Mouse (Mus musculus) B cell, adult 2 months (primary cell): ENCODE data around the gene Pard6b.
A peak's percentile ranks its signal among the peaks of the same experiment; 100 is the strongest.
"Not testable (repeated sequence)": the region's sequence is repeated elsewhere in the genome, so short reads cannot be mapped to it uniquely, and the experiment has no call there.

Experiments used
- DNase-seq, 2 experiments: peaks; one replicate each; pipeline ENCODE4 v3.0.0; 2022

Pard6b gene

DNA sequence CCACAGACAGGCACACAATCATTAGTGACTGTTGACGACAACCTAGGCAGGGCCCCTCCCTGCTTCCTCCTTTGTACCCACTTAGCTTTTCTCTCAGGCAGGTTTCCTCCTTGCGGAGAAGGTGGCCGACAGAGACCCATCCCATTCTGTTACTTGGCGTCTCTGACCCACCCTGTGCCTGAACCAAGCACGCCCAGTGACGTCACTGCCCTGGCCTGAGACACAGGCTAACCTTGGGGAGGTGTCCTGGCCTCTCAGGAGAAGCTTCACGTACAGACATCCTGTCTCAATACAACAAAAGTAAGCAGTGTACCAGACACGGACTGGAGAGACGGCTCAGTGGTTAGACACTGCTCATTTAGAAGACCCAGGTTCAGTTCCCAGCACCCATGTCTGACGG lies 22.5 kb downstream of the Pard6b start:
- DNase-seq, result no peak

- no peak for DNase-seq
Measured at GRCm38 (mm10) chr2:168104375-168105144, 23.8 kb downstream of the Pard6b start.

- DNase-seq, result no peak
Measured at GRCm38 (mm10) chr2:168105271-168105670, 24.5 kb downstream of the Pard6b start.

DNA sequence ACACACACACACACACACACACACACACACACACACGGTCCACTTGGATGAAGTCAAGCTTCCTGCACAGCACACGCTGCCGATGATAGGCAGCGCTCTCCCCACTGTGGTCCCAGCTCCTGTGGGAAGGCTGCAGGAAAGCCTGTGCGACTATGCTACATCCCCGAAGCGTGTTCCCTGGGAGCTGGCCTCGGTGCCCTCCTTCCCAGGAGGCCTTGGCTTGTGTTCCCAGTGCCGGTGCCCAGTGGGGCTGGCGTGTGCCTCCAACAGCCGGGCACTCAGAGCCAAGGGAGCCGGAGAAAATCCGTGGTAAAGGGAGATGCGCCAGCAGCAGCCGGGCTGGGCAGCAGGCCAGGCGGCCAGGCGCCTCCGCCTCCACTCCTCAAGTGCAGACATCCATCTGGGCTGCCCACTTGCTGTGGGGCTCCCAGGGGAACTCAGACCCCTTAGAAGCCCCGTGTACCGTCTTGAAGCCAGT lies 25.9 kb downstream of the Pard6b start:
- DNase-seq, result no peak

GRCm38 (mm10) chr2:168107356-168107755 lies 26.6 kb downstream of the Pard6b start:
- DNase-seq, result no peak

GRCm38 (mm10) chr2:168107901-168108300 lies 27.1 kb downstream of the Pard6b start:
- not testable (repeated sequence) for DNase-seq

DNA sequence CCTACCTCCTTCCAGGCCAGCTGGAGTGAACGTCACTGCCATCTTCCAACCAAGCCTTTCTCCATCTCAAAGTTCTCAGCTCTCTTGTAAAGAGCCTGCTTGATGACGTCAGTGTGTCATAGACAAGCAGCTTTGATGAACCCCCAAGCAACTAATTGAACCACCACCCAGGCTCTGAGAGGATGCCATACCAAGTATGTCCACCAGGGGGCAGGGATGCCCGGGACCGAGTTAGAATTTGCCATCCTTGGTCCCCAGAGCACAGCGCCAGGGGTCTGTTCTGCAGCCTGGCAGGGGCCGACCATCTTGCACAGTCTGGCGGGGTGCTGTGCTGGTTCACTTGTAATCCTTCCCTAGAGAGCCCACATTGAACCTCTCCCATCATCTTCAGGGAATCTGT lies 31.1 kb downstream of the Pard6b start:
- peak; percentile 90 to 92 for DNase-seq

DNA sequence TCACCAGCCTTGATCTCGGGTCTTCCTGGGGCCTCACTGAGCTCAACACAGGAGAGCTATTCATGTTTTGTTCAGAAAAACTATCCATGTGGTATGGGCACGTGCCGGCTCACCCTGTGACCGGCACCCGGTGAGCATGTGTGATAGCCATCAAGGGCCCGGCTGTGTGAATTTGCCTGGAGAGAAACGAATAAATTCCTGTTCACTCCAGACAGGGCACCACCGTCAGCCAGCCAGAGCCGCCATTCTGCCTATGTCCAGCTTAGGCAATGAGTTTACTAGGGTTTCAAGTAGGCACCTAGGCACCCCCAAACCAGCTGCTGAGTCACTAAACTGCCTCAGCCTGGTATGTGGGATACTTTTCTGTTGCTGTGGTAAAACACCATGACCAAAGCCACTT lies 32.5 kb downstream of the Pard6b start:
- DNase-seq, result no peak

GRCm38 (mm10) chr2:168113692-168114091 lies 32.9 kb downstream of the Pard6b start:
- DNase-seq, result no peak

GRCm38 (mm10) chr2:168114699-168115350 lies 34.0 kb downstream of the Pard6b start:
- no peak for DNase-seq

DNA sequence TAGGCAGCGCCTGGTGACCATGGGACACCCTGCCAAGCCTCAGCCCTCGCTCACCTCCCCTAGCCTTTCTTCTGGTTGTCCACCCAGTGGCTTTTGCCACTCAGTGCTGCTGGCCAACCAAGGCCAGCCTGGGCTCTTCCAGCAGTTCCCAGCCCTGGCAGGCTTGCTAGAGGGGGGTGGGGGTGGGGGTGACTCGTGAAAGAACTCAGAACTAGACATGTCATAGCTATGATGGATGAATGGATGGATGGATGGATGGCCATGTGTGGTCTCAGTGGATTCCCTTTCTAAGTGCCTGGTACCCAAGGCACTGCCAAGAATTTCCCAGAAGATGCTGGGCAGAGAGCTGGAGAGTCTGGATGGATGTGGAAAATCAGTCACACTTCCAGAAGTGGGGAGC lies 35.0 kb downstream of the Pard6b start:
- DNase-seq, result no peak

DNA sequence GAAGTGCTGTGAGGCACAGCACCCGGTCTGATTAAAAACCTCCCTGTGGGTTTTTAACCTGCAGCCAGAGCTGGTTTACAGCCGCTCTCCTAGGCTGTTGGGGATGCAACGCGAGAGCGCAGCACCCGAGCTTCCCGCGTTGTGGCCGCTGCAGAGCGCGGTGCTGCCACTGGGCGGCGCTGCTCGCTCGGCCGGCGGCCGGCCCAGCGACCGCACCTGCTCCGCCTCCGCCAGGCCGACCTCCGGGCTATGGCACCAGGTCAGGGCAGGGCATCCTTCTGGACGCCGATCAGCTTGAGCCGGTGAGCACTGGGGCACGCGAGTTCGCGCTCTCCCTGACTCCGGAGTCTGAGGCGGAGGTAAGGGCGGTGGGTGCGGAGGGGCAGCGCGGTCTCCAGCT lies 36.3 kb downstream of the Pard6b start:
- DNase-seq, result peak; percentile 78 to 84

DNA sequence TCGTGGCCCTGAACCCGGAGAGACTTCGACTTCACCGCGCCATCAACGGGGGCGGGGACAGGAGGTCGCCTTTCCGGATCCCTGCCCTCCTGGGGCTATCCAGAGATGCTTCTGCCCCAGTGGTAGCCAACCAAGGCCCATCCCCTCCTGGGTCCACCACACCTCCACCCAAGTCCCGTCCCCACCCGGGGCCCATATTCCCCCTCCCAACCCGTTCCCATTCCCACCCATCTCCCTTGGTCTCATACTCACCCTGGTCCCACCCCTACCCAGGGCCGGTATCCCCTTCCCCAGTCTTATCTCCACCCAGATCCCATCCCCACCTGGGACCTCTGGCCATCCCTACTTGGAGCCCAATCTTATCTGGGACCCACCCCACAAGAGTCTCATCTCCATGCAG lies 36.7 kb downstream of the Pard6b start:
- DNase-seq, result no peak

DNA sequence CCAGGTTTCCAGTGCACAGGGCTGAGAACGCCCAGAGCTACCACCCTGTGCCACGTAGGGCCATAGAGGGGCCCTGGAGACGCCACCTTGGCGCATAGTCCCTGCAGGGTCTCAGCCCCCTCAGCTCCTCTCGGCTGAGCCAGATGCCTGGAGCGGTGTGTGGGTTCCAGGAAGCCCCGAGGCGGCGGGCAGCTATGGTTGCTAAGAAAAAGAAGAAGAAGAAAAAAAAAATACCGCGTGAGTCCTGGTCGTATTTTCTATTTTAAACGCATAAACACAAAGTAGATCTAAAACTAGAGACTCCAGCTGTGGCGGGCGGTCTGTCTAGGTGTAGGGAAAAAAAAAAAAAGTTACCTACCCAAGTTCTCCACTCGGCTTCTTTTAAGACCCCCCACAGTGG lies 37.2 kb downstream of the Pard6b start:
- no peak for DNase-seq

DNA sequence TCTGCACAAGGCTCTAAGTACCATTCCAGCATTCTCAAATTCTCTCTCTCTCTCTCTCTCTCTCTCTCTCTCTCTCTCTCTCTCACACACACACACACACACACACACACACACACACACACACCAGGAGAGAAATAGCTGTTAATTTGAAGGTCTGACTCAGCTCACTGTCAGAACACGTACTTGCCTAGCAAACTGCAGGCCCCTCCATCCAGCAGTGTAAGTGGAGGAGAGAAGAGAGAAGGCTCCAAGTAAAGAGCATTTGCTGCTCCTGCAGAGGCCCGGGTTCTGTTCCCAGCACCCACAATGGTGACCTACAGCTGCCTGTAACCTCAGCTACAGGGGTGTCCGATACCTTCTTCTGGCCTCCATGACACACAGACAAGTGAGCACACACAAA lies 37.7 kb downstream of the Pard6b start:
- DNase-seq, result no peak

DNA sequence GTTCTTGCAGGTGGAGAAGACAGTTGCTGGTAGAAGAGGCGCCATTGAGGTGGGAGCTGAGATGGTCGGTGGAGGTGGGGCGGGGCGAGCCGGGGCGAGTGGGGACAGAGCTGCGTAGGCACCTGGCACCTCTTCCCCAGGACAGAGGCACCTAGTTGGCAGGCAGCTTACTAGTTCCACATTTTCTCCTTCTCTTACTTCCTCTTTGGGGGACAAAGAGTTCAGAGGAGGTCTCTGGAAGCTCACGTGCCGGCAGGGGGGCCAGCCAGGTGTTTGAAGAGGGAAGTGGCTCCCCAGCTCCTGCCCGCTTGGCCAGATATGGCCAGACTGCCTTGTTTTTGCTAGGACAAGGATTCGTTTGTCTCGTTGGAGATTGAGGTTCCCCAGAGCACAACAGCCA lies 38.3 kb downstream of the Pard6b start:
- peak; percentile 74 to 80 for DNase-seq

DNA sequence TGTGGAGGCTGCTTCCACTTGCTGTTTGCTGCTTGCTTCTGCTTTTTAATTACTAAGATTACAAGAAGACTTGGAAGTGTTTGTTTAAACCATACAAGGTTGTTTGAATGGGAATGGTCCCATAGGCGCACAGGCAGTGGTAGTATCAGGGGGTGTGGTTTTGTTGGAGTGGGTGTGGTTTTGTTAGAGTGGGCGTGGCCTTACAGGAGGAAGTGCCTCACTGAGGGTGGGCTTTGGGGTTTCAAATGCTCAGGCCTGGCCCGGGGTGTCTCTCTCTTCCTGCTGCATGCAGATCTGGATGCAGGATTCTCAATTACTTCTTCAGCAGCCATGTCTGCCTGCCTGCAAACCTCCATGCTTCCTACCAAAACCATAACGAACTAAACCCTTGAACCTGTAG lies 40.1 kb downstream of the Pard6b start:
- DNase-seq, result no peak

DNA sequence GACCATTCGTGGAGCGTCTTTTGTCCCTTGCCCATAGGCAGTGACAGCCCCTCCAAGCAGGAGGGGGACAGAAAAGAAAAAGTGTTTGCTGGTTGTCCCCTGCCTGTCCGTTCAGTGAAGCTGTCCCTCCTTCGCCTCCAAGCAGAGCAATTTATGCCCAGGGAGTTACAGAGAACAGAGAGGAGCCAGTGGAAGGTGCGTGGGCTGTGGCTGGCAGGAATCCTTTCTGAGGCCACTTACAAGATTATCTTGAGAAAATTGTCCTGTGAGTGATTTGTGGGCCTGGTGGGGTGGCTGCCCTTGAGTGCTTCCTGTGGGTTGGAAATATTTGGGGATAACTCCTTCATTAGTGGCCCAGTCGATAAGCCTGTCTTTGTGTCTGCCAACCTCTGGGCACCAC lies 42.8 kb downstream of the Pard6b start:
- DNase-seq, result no peak

DNA sequence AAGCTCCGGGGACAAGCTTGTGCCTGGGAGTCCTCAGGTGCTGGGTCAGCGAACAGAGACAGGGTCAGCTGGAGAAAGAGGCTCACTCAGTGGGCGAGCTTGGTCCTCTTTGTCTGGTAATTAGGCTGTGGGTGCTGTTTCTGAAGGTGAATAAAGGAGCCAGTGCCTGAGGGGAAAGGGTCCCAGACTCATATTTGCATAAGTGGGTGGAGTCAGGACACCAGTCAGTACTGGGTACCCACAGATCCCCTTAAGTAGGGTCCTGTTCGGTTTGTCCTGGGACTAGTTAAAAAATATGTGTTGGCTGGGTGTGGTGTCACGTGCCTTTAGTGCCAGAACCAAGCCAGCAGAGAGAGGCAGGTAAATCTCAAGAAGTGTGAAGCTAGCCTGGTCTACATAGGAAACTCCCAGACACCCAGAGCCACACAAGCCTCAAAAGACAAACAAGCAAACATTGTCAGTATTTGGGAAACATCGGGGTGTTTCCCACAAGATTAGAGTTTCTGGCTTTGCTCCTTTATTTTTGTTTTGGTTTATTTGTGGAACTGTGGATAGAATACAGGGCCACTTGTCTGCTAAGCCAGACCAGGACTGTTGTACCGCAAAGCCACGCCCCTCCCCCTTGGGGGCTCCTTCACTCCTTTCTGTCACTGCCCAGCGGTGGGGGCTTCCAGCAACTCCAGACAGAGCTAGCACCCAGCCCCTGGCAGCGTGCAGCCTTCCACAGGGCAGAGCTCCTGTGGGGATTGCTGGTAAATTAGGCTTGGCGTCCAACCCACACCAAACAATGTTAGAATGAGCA lies 44.7 kb downstream of the Pard6b start:
- DNase-seq, result no peak

GRCm38 (mm10) chr2:168127767-168128166 lies 47.0 kb downstream of the Pard6b start:
- DNase-seq, result no peak

DNA sequence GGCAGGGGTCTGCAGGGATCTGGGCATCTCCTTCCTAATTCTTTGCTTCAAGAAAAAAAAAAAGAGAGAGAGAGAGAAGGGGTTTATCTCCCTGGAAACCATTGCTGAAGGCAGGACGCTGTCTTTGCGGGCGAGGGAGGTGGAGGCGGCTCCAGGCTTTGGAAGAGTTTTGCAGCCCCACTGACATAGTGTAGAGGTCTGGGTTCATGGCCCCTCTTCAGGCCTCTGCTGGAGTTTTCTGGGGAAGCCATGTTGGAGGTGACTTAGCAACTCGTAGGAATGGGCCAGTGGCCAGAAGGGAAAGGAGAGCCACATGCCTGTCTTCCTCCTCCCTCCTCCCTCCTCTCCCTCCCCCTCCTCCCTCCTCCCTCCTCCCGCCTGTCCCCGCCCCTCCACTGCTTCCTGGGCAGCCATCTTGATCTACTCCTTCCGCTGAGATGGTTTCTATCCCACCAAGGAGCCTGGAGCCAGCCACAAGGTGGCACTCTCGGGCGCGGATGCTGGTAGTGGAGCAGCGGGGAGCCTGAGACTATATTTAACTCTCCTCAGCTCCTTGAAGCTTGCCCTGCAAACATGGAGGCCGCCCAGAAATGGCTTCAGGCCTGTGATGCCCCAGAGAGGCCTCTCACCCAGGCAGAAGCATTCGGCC lies 47.5 kb downstream of the Pard6b start:
- DNase-seq, result peak; percentile 65 to 68

- no peak for DNase-seq
Measured at GRCm38 (mm10) chr2:168130046-168130445, 49.2 kb downstream of the Pard6b start.

- DNase-seq, result no peak
Measured at GRCm38 (mm10) chr2:168137161-168137560, 56.4 kb downstream of the Pard6b start.
